Mouse (Mus musculus): Measurements from ENCODE around the gene B830017H08Rik. TPM values are rescaled to one million over a fixed set of nuclear protein-coding genes. Genes with fewer than 3 reads are reported as not detected.
A peak's percentile ranks its signal among the peaks of the same experiment; 100 is the strongest.

Gene B830017H08Rik
- polyA plus RNA-seq, 1 experiment, result 0.02 TPM

DNA sequence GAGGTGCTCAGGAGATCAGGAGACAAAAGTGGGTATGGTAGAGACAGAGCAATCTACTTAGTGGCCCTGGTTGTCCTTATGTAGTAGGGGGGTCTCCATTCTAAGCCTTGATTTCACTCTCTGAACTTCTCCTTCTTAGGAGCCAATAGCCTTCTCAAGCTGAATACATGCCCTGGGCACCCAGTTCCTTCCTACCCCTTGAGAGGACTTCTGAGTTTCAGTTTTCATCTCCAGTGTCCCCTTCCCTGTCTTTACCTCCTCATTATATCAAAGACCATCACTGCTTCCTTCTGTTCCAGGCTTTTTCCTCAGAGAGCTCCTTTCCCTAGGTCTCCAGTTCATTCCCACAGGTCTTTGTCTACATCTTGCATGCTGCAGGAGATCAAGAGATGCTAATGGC is 36.4 kb upstream of the B830017H08Rik start:
- TF ChIP-seq SRF (IDR thresholded peaks at IDR 0.05; ENCODE audit: control insufficient read depth, insufficient read length, low read depth) (no peak), POLR2AphosphoS2 (IDR thresholded peaks at IDR 0.05; ENCODE audit: insufficient read length, low read depth) (no peak), CEBPB (IDR thresholded peaks at IDR 0.05; ENCODE audit: insufficient read depth, poor library complexity, severe bottlenecking) (no peak), TCF3 (IDR thresholded peaks at IDR 0.05; ENCODE audit: insufficient read length, low read depth) (no peak), MYOG (IDR thresholded peaks at IDR 0.05; ENCODE audit: control insufficient read depth in 1 of 3, insufficient read depth in 1 of 3, insufficient read length in 2 of 3, low read depth in 2 of 3) (no peak), TCF12 (IDR thresholded peaks at IDR 0.05; ENCODE audit: insufficient read depth, poor library complexity, severe bottlenecking) (no peak), E2F4 (IDR thresholded peaks at IDR 0.05; ENCODE audit: insufficient read depth) (no peak), MYOD1 (IDR thresholded peaks at IDR 0.05; ENCODE audit: control insufficient read depth in 1 of 3, insufficient read length in 2 of 3, low read depth in 2 of 3) (no peak), REST (IDR thresholded peaks at IDR 0.05; ENCODE audit: insufficient read depth, insufficient read length) (no peak), MAX (IDR thresholded peaks at IDR 0.05; ENCODE audit: low read depth) (no peak), USF1 (IDR thresholded peaks at IDR 0.05; ENCODE audit: low read depth) (no peak), POLR2A (IDR thresholded peaks at IDR 0.05; ENCODE audit: insufficient read length, low read depth) (no peak)
- H3K79me2 ChIP-seq (ENCODE audit: control insufficient read depth, insufficient read depth), result peaks cover 25% of the 10 kb centered on the region
- H3K27me3 ChIP-seq (ENCODE audit: control insufficient read depth, insufficient read depth, insufficient read length), result no peaks in the 10 kb centered on the region
- H3K36me3 ChIP-seq (ENCODE audit: control insufficient read depth, insufficient read depth), result no peaks in the 10 kb centered on the region
- peak overlapping the region; percentile 64 for H3K4me3 ChIP-seq
- H3ac ChIP-seq (ENCODE audit: control insufficient read depth, insufficient read length), result no peak overlapping the region
- peak overlapping the region; percentile 46 for H3K4me2 ChIP-seq (ENCODE audit: low read depth)

DNA sequence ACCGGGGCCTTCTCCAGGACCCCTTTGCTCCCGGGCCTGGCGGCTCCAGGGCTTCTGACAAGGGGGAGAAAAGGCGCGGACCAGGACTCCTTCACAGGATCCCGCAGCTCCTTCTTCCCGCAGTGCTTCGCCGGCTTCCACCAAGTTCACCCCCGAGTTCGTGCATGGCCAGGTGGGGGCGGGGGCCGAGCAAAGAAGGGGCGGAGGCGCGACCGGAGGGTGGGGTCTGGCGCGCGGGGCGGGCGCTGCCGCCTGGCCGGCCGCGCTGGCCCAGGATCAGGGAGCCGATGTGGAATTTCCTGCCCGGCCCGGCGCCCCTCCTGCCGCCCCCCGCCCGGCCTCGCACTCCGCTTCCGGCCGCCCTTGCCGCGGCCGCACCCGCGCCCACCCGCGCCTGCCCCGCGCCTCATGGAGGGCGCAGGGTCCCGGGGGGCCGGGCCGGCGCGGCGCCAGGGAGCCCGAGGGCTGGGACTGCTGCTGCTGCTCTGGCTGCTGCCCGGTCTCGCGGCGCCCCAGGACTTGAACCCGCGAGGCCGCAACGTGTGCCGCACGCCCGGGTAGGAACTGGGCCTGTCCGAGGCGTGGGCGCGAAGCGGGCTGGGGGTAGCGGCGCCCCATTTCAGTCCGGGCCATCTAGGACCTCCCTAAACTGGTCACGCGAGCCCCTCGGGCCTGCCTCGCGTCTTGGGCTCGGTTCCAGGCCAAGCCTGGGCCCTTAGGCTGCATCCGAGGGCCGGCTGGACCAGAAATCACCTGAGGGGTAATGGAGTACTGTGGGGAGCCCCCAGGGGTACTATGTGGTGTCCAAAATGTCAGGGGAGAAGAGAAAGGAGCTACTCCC is 35.7 kb upstream of the B830017H08Rik start, which contains the start of gene Scarf2:
TSS of gene Scarf2 (plus strand) at position 312 of the 841 bp plus-strand sequence.
- Histone ChIP-seq H3K36me3 (ENCODE audit: control insufficient read depth, insufficient read depth) (no peaks in the 10 kb centered on the region), H3K27me3 (ENCODE audit: control insufficient read depth, insufficient read depth, insufficient read length) (no peaks in the 10 kb centered on the region), H3K4me2 (ENCODE audit: low read depth) (peak within 1 kb of the TSS; percentile 62), H3K4me3 (peak within 1 kb of the TSS; percentile 64), H3K79me2 (ENCODE audit: control insufficient read depth, insufficient read depth) (peaks cover 26% of the 10 kb centered on the region), H3ac (ENCODE audit: control insufficient read depth, insufficient read length) (peak within 1 kb of the TSS; percentile 19)
- TF ChIP-seq POLR2A (IDR thresholded peaks at IDR 0.05; ENCODE audit: insufficient read length, low read depth) (peak; percentile 39), SRF (IDR thresholded peaks at IDR 0.05; ENCODE audit: control insufficient read depth, insufficient read length, low read depth) (no peak), E2F4 (IDR thresholded peaks at IDR 0.05; ENCODE audit: insufficient read depth) (no peak), MYOG (IDR thresholded peaks at IDR 0.05; ENCODE audit: control insufficient read depth in 1 of 3, insufficient read depth in 1 of 3, insufficient read length in 2 of 3, low read depth in 2 of 3) (no peak)

DNA sequence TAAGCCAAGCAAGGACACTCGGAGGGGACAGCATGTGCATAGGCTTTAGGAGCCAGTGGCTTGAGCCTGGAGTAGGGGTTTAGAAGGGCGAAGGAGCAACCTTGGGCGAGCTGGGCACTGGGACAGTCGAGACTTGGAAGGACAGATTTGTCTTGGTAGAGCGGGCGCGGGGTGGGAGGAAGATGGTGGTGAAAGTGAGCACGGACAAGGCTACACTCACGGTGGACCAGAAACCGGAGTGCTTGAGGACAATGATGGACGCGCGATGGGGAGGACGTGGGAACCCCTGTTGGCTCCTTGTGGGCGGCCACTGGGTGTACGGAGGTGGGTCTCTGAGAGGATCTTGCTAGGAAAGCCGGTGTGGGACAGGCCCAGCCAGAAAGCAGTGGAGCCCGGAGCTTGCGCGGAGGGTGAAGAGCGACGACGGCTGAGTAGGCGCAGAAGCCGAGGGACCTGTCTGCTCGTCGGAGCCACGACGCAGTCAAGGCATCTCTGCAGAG is 35.1 kb upstream of the B830017H08Rik start:
- Histone ChIP-seq H3K36me3 (ENCODE audit: control insufficient read depth, insufficient read depth) (no peaks in the 10 kb centered on the region), H3ac (ENCODE audit: control insufficient read depth, insufficient read length) (peak overlapping the region; percentile 19), H3K79me2 (ENCODE audit: control insufficient read depth, insufficient read depth) (peaks cover 26% of the 10 kb centered on the region), H3K4me2 (ENCODE audit: low read depth) (peak overlapping the region; percentile 62), H3K4me3 (peak overlapping the region; percentile 64), H3K27me3 (ENCODE audit: control insufficient read depth, insufficient read depth, insufficient read length) (no peaks in the 10 kb centered on the region)
- TF ChIP-seq E2F4 (IDR thresholded peaks at IDR 0.05; ENCODE audit: insufficient read depth) (no peak), REST (IDR thresholded peaks at IDR 0.05; ENCODE audit: insufficient read depth, insufficient read length) (no peak), TCF12 (IDR thresholded peaks at IDR 0.05; ENCODE audit: insufficient read depth, poor library complexity, severe bottlenecking) (no peak)

DNA sequence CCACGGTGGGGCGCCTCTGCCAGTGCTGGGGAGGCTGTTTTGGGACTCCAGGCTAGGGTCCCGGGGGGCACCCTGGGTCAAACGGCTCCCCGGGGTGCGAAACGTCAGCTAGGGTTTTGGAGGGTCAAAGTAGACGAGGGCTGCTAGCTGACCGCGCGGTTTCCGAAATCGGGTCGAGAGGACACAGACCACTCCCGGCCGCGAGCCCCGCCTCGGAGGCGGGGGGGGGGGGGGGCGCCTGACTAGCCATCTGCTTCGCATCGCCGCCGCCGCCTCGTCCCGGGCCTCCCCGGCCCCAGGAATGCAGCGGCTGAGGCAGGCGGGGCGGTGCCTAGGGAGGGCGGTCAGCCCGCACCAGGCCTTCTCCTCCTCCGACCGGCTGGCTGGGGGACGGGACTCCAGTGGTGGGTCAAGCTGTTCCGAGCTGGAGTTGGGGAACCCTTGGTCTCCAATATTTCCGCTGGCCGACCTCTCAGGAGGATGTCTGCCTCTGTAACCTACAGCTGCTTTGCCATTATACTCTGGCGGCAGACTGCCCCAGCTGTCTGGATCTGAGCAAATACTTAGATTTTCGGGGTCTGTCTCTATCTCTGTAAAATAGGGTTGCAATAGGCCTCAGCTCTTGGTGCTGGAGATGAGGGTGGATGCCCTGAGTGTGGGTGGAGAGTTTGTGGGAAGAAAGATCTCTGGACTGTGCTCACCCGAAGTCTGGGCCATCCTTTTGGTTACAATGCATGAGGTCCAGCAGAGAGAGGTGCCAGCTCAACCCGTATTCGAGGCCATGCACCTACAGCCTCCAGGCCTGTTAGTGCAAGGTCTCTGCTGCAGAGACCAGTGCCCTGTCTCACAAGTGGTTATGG is 34.4 kb upstream of the B830017H08Rik start:
- H3K4me2 ChIP-seq (ENCODE audit: low read depth), result peak overlapping the region; percentile 68
- peaks cover 26% of the 10 kb centered on the region for H3K79me2 ChIP-seq (ENCODE audit: control insufficient read depth, insufficient read depth)
- H3K36me3 ChIP-seq (ENCODE audit: control insufficient read depth, insufficient read depth), result no peaks in the 10 kb centered on the region
- peak in 1 of 3 experiments; percentile 47 for TF ChIP-seq MYOG (IDR thresholded peaks at IDR 0.05; ENCODE audit: control insufficient read depth in 1 of 3, insufficient read depth in 1 of 3, insufficient read length in 2 of 3, low read depth in 2 of 3)
- TF ChIP-seq POLR2A (IDR thresholded peaks at IDR 0.05; ENCODE audit: insufficient read length, low read depth), result peak; percentile 48
- peak in 1 of 3 experiments; percentile 2 for TF ChIP-seq MYOD1 (IDR thresholded peaks at IDR 0.05; ENCODE audit: control insufficient read depth in 1 of 3, insufficient read length in 2 of 3, low read depth in 2 of 3)
- no peak for TF ChIP-seq SRF (IDR thresholded peaks at IDR 0.05; ENCODE audit: control insufficient read depth, insufficient read length, low read depth)
- peak overlapping the region; percentile 19 for H3ac ChIP-seq (ENCODE audit: control insufficient read depth, insufficient read length)
- H3K4me3 ChIP-seq, result peak overlapping the region; percentile 64
- H3K27me3 ChIP-seq (ENCODE audit: control insufficient read depth, insufficient read depth, insufficient read length), result no peaks in the 10 kb centered on the region

DNA sequence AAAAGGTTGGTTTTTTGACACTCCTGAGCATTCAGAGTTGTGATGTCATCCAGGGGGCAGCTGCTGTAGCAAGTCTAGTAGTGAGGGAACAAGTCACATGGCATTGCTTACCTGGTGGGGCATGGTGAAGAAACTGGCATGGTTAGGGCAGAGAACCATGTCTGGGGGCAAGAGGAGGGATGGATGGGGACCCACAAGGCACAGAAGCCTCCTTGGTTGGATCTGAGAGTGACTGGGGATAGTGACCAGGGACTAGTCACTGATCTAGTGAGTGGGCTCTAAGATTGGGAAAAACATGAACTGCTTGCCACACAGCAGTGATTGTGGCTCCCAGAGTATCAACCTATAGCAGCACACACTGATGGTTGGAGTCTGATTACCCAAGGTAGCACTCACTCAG is 33.3 kb upstream of the B830017H08Rik start:
- peaks cover 26% of the 10 kb centered on the region for H3K79me2 ChIP-seq (ENCODE audit: control insufficient read depth, insufficient read depth)
- H3K4me3 ChIP-seq, result no peak overlapping the region
- no peaks in the 10 kb centered on the region for H3K27me3 ChIP-seq (ENCODE audit: control insufficient read depth, insufficient read depth, insufficient read length)
- H3K36me3 ChIP-seq (ENCODE audit: control insufficient read depth, insufficient read depth), result no peaks in the 10 kb centered on the region
- TF ChIP-seq SRF (IDR thresholded peaks at IDR 0.05; ENCODE audit: control insufficient read depth, insufficient read length, low read depth), result no peak
- no peak for TF ChIP-seq TCF12 (IDR thresholded peaks at IDR 0.05; ENCODE audit: insufficient read depth, poor library complexity, severe bottlenecking)
- TF ChIP-seq E2F4 (IDR thresholded peaks at IDR 0.05; ENCODE audit: insufficient read depth), result no peak
- TF ChIP-seq MAX (IDR thresholded peaks at IDR 0.05; ENCODE audit: low read depth), result no peak
- TF ChIP-seq MYOG (IDR thresholded peaks at IDR 0.05; ENCODE audit: control insufficient read depth in 1 of 3, insufficient read depth in 1 of 3, insufficient read length in 2 of 3, low read depth in 2 of 3), result no peak
- TF ChIP-seq POLR2AphosphoS2 (IDR thresholded peaks at IDR 0.05; ENCODE audit: insufficient read length, low read depth), result no peak
- TF ChIP-seq TCF3 (IDR thresholded peaks at IDR 0.05; ENCODE audit: insufficient read length, low read depth), result no peak
- no peak for TF ChIP-seq USF1 (IDR thresholded peaks at IDR 0.05; ENCODE audit: low read depth)
- no peak for TF ChIP-seq REST (IDR thresholded peaks at IDR 0.05; ENCODE audit: insufficient read depth, insufficient read length)
- TF ChIP-seq CEBPB (IDR thresholded peaks at IDR 0.05; ENCODE audit: insufficient read depth, poor library complexity, severe bottlenecking), result no peak
- TF ChIP-seq MYOD1 (IDR thresholded peaks at IDR 0.05; ENCODE audit: control insufficient read depth in 1 of 3, insufficient read length in 2 of 3, low read depth in 2 of 3), result no peak
- TF ChIP-seq POLR2A (IDR thresholded peaks at IDR 0.05; ENCODE audit: insufficient read length, low read depth), result no peak
- H3K4me2 ChIP-seq (ENCODE audit: low read depth), result peak overlapping the region; percentile 68
- no peak overlapping the region for H3ac ChIP-seq (ENCODE audit: control insufficient read depth, insufficient read length)
